Comparison of ENCODE assay signal across 22 mouse cellular contexts in the genomic region with DNA sequence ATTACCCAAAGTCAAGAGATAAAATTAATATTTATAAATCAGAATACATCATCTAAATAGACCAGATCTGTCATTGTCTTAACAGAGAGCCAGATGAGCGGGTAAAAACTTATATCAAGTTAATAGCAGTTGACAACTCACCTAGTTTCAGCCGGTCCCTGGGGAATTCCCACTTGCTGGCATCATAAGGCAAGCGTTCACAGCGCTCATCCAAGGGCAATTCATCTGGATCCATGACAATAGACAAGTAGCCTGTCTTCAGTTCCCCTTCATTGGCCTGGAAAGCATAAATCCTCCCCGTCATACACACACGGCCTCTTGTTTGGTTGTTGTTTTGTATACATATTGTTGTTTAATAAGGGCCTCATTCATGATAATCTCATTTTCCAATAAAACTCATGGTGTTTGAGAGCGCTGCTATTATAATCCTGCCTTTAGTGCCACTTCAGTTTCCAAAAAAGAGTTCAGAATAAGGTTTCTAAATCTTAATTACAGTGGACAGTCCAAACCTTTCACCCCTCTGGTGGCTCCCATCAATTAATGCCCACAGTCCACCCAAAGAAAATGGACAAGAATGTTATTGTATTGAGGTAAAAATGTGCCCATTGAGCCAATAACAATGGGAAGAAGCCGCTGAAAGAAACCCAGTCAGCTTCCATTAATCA. TPM values are rescaled to one million over a fixed set of nuclear protein-coding genes. Genes with fewer than 3 reads are reported as not detected.
DNase-seq lines count a peak whose midpoint lies in the region; ATAC-seq lines count a peak whose summit lies in the region.
"Had no signal": no experiment of that assay in that cellular context is flagged by ENCODE, and none has a peak within 500 bp of the region (broad histone marks: within the 10 kb centered on the region; RNA-seq: fewer than 3 reads in every experiment).

No protein-coding gene starts in this region.

- WGBS in hindbrain, embryonic 11.5 days = 46% methylated on average over 8 of the region's 8 CpGs
- WGBS in hindbrain, embryonic 12.5 days = 42% methylated on average over 8 of the region's 8 CpGs
- WGBS in midbrain, embryonic 11.5 days = 61% methylated on average over 8 of the region's 8 CpGs
- WGBS in midbrain, embryonic 14.5 days = 28% methylated on average over 8 of the region's 8 CpGs

- H3K27me3 ChIP-seq in hindbrain, embryonic 11.5 days (ENCODE audit: control insufficient read depth, insufficient read depth, low read length) = no peaks in the 10 kb centered on the region
- peaks cover 3% of the 10 kb centered on the region; the same call in 1 of the 2 replicates for H3K27me3 ChIP-seq in hindbrain, embryonic 12.5 days
- no peaks in the 10 kb centered on the region; the same call in 1 of the 2 replicates for H3K27me3 ChIP-seq in midbrain, embryonic 11.5 days (ENCODE audit: control insufficient read depth, insufficient read depth, low read length)
- H3K27me3 ChIP-seq in midbrain, embryonic 14.5 days (ENCODE audit: control insufficient read depth, insufficient read depth, low read length) = no peaks in the 10 kb centered on the region
- H3K27me3 ChIP-seq: embryonic facial prominence, embryonic 13.5 days; heart, embryonic 13.5 days; hindbrain, embryonic 15.5 days had no signal

- H3K4me2 ChIP-seq in hindbrain, embryonic 11.5 days (replicated peaks; ENCODE audit: low read depth, low read length) = no peak overlapping the region
- H3K4me2 ChIP-seq in hindbrain, embryonic 12.5 days (replicated peaks) = no peak overlapping the region
- no peak overlapping the region for H3K4me2 ChIP-seq in midbrain, embryonic 11.5 days
- H3K4me2 ChIP-seq in midbrain, embryonic 14.5 days (ENCODE audit: low read length) = no peak overlapping the region
- H3K4me2 ChIP-seq: embryonic facial prominence, embryonic 13.5 days; heart, embryonic 13.5 days; hindbrain, embryonic 15.5 days had no signal

- no peak overlapping the region for H3K9ac ChIP-seq in hindbrain, embryonic 11.5 days (ENCODE audit: low read depth, low read length)
- H3K9ac ChIP-seq in hindbrain, embryonic 12.5 days = no peak overlapping the region
- H3K9ac ChIP-seq in midbrain, embryonic 11.5 days (ENCODE audit: low read length) = no peak overlapping the region
- no peak overlapping the region for H3K9ac ChIP-seq in midbrain, embryonic 14.5 days (replicated peaks; ENCODE audit: low read length)
- H3K9ac ChIP-seq: embryonic facial prominence, embryonic 13.5 days; heart, embryonic 13.5 days; hindbrain, embryonic 15.5 days had no signal

- no peaks in the 10 kb centered on the region for H3K9me3 ChIP-seq in hindbrain, embryonic 11.5 days (ENCODE audit: control insufficient read depth, low read length)
- H3K9me3 ChIP-seq in hindbrain, embryonic 12.5 days (replicated peaks) = no peaks in the 10 kb centered on the region
- no peaks in the 10 kb centered on the region for H3K9me3 ChIP-seq in midbrain, embryonic 11.5 days (ENCODE audit: control insufficient read depth, low read length)
- no peaks in the 10 kb centered on the region for H3K9me3 ChIP-seq in midbrain, embryonic 14.5 days (ENCODE audit: control insufficient read depth, low read length)
- H3K9me3 ChIP-seq: embryonic facial prominence, embryonic 13.5 days; G1E; heart, embryonic 13.5 days; hindbrain, embryonic 15.5 days had no signal

- DNase-seq in cerebellum, postnatal 10 days = peak; percentile 20 to 33
- no peak for DNase-seq in cerebellum, adult 11 months
- DNase-seq in hindbrain, embryonic 11.5 days (ENCODE audit: low spot score) = peak; percentile 19
- peak; percentile 78 for DNase-seq in midbrain, embryonic 11.5 days (ENCODE audit: low spot score, missing footprints)
- no peak for DNase-seq in midbrain, embryonic 14.5 days
- no peak for DNase-seq in thymus, postnatal 4 days
- DNase-seq: adrenal gland, postnatal 10 days; B cell, adult 2 months; cerebellum, adult 18-20 months; cerebellum, adult 9-11 months; embryo, embryonic 11 days; gastrocnemius, adult 2 months; gastrocnemius, postnatal 25 days; heart, postnatal 4 days had no signal

- no peak for ATAC-seq in hindbrain, embryonic 11.5 days (ENCODE audit: low FRiP score)
- ATAC-seq in hindbrain, embryonic 12.5 days (ENCODE audit: low FRiP score) = no peak
- ATAC-seq in midbrain, embryonic 11.5 days (ENCODE audit: low FRiP score) = no peak
- no peak for ATAC-seq in midbrain, embryonic 14.5 days (ENCODE audit: low FRiP score, low TSS enrichment)
- ATAC-seq: CD4-positive, CD25-positive, alpha-beta regulatory T cell, adult 4 months; forebrain, embryonic 14.5 days; inflammation-experienced regulatory T-cells, adult 6 months had no signal

- H3K36me3 ChIP-seq in hindbrain, embryonic 11.5 days (ENCODE audit: control insufficient read depth, insufficient read depth, low read length) = no peaks in the 10 kb centered on the region
- H3K36me3 ChIP-seq in hindbrain, embryonic 12.5 days = no peaks in the 10 kb centered on the region
- no peaks in the 10 kb centered on the region for H3K36me3 ChIP-seq in midbrain, embryonic 11.5 days (ENCODE audit: control insufficient read depth, insufficient read depth, low read length)
- H3K36me3 ChIP-seq in midbrain, embryonic 14.5 days (ENCODE audit: control insufficient read depth, insufficient read depth, low read length) = no peaks in the 10 kb centered on the region
- H3K36me3 ChIP-seq: embryonic facial prominence, embryonic 13.5 days; G1E; hindbrain, embryonic 15.5 days had no signal

- no peak overlapping the region for H3K4me3 ChIP-seq in hindbrain, embryonic 11.5 days (ENCODE audit: low read depth, low read length)
- no peak overlapping the region for H3K4me3 ChIP-seq in hindbrain, embryonic 12.5 days
- no peak overlapping the region for H3K4me3 ChIP-seq in midbrain, embryonic 11.5 days (ENCODE audit: low read depth, low read length)
- H3K4me3 ChIP-seq in midbrain, embryonic 14.5 days (replicated peaks; ENCODE audit: low read depth, low read length) = no peak overlapping the region
- H3K4me3 ChIP-seq: embryonic facial prominence, embryonic 13.5 days; gastrocnemius, adult 2 months; heart, embryonic 13.5 days; hindbrain, embryonic 15.5 days had no signal

- H3K27ac ChIP-seq in hindbrain, embryonic 11.5 days (ENCODE audit: low read depth, low read length) = no peak overlapping the region
- H3K27ac ChIP-seq in hindbrain, embryonic 12.5 days = no peak overlapping the region
- H3K27ac ChIP-seq in midbrain, embryonic 11.5 days (ENCODE audit: low read depth, low read length) = no peak overlapping the region
- H3K27ac ChIP-seq in midbrain, embryonic 14.5 days (replicated peaks; ENCODE audit: low read depth, low read length) = no peak overlapping the region
- H3K27ac ChIP-seq: embryonic facial prominence, embryonic 13.5 days; gastrocnemius, adult 2 months; heart, embryonic 13.5 days; hindbrain, embryonic 15.5 days had no signal

- no peaks in the 10 kb centered on the region for H3K4me1 ChIP-seq in hindbrain, embryonic 11.5 days (replicated peaks; ENCODE audit: control insufficient read depth, insufficient read depth, low read length)
- H3K4me1 ChIP-seq in hindbrain, embryonic 12.5 days = no peaks in the 10 kb centered on the region
- H3K4me1 ChIP-seq in midbrain, embryonic 11.5 days (ENCODE audit: control insufficient read depth, insufficient read depth, low read length) = no peaks in the 10 kb centered on the region
- H3K4me1 ChIP-seq in midbrain, embryonic 14.5 days (ENCODE audit: control insufficient read depth, insufficient read depth, low read length) = no peaks in the 10 kb centered on the region
- H3K4me1 ChIP-seq: embryonic facial prominence, embryonic 13.5 days; heart, embryonic 13.5 days; hindbrain, embryonic 15.5 days had no signal

RNA-seq across cellular contexts. Expression of gene Kdr, which starts 26.0 kb away (rescaled TPM):
- polyA plus RNA-seq in hindbrain, embryonic 11.5 days (2014; fragmentation: Nextera tagmentation; extraction: Ambion mirVana) = 20.1 and 24.9 TPM in 2 replicates
- 31.4 and 32.0 TPM in 2 replicates for polyA plus RNA-seq in hindbrain, embryonic 12.5 days (2016; fragmentation: Nextera tagmentation; extraction: Ambion mirVana)
- 24.5 and 28.1 TPM in 2 replicates for polyA plus RNA-seq in midbrain, embryonic 11.5 days (2014; fragmentation: Nextera tagmentation; extraction: Ambion mirVana)
- 9.2 and 26.9 TPM in 2 replicates for polyA plus RNA-seq in midbrain, embryonic 14.5 days (2014; fragmentation: Nextera tagmentation; extraction: Ambion mirVana)
- polyA plus RNA-seq: G1E had no signal

Comparison
In these comparisons a context has a peak if more than half of its experiments do, and no peak if none do; other contexts are left out.
1. DNase-seq: peak in cerebellum, postnatal 10 days (2 of 2), hindbrain, embryonic 11.5 days (single experiment) and midbrain, embryonic 11.5 days (single experiment); none in cerebellum, adult 11 months (single experiment), midbrain, embryonic 14.5 days (single experiment) and thymus, postnatal 4 days (single experiment).